Mouse (Mus musculus): ENCODE results near the gene Ifi47. TPM values are rescaled to one million over a fixed set of nuclear protein-coding genes. Genes with fewer than 3 reads are reported as not detected.

The Ifi47 gene
- polyA plus RNA-seq, 1 experiment from 2014 or later: 1.6 TPM

DNA sequence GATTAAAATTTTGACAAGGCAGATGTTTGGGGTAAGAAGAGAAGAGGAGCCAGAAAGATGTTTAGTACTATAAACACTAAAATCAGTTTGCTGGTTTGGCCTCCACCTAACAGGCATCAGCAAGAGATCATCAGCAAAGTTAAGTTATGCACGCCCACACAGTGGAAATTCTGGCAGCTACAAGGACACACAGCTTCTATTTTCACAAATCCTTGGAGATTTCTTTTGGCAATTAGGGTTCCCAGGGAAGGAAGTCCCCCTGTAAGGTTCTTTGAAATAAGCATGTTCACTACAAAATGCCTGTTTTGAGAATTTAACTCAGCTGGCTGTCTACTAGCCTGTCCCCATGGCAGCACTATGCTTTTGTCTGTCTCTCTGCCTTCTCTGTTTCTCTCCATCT lies 34.6 kb downstream of the Ifi47 start:
- WGBS: 69% methylated on average over 1 of the region's 1 CpGs
- no peaks in the 10 kb centered on the region for H3K9me3 ChIP-seq (ENCODE audit: control insufficient read depth, low read depth, low read length)

DNA sequence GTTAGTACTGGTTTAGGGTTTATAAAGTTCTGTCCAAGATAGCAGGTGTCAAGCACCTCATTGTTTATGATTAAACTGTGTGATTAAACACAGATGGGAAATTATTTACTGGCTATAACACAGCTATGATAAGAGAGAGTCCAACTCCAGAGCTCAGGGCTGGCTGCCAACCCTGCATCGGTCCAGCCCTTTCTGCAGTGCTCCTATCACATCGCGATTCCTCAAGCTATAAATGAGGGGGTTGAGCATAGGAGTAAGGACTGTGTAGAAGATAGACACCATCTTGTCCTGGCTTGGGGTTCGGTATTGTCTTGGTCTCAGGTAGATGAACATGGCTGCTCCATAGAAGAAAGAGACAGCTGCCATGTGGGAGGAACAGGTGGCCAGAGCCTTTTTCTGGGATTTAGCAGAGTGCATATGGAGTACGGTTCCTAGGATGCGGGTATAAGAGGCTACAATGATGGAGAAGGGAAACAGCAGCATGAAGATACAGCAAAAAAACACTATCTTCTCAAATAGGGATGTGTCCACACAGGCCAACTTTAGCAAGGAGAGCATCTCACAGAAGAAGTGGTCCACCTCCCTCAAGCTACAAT lies 36.3 kb downstream of the Ifi47 start:
- no peak overlapping the region for H3K27ac ChIP-seq (ENCODE audit: low read length)
- H3K4me2 ChIP-seq (replicated peaks; ENCODE audit: low read depth, low read length): no peak overlapping the region
- no peaks in the 10 kb centered on the region for H3K27me3 ChIP-seq (ENCODE audit: control insufficient read depth, insufficient read depth, low read length)
- H3K9ac ChIP-seq (replicated peaks; ENCODE audit: low read depth, low read length): no peak overlapping the region
- no peaks in the 10 kb centered on the region for H3K36me3 ChIP-seq (ENCODE audit: control insufficient read depth, insufficient read depth, low read length)
- 63% methylated on average over 6 of the region's 6 CpGs for WGBS
- no peak overlapping the region for H3K4me3 ChIP-seq (ENCODE audit: low read depth, low read length)
- no peak for ATAC-seq (ENCODE audit: insufficient number of reproducible peaks, insufficient read depth, low FRiP score, low read depth)
- H3K9me3 ChIP-seq (ENCODE audit: control insufficient read depth, low read depth, low read length): no peaks in the 10 kb centered on the region
- H3K4me1 ChIP-seq (ENCODE audit: control insufficient read depth, insufficient read depth, low read length): 0 out of 2 replicates have a peak, but pooled peaks cover 3% of the 10 kb centered on the region

More for the DNA sequence above, 34.6 kb downstream of the Ifi47 start:
- Histone ChIP-seq H3K36me3 (ENCODE audit: control insufficient read depth, insufficient read depth, low read length) (no peaks in the 10 kb centered on the region), H3K9ac (replicated peaks; ENCODE audit: low read depth, low read length) (no peak overlapping the region), H3K27me3 (ENCODE audit: control insufficient read depth, insufficient read depth, low read length) (no peaks in the 10 kb centered on the region), H3K4me3 (ENCODE audit: low read depth, low read length) (no peak overlapping the region), H3K27ac (ENCODE audit: low read length) (no peak overlapping the region), H3K4me2 (replicated peaks; ENCODE audit: low read depth, low read length) (no peak overlapping the region), H3K4me1 (ENCODE audit: control insufficient read depth, insufficient read depth, low read length) (0 out of 2 replicates have a peak, but pooled peaks cover 4% of the 10 kb centered on the region)
- ATAC-seq (ENCODE audit: insufficient number of reproducible peaks, insufficient read depth, low FRiP score, low read depth): no peak

DNA sequence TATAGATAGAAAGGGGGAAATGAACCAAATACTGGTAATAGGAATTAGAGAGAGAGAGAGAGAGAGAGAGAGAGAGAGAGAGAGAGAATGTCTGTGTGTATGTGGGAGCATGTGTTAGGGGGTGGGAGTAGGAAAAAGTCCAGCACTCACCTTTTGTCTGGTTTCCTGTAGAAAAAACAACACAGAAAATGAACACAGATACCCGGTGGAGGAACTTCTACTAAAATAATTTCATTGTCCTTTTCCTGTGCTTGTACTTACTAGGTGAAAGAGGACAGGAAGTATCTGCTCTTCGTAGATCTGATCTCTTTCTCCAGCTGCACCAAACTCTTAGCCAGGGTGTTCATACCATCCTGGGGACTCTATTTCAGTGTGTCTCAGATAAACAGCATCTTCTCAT lies 37.8 kb downstream of the Ifi47 start:
- ATAC-seq (ENCODE audit: insufficient number of reproducible peaks, insufficient read depth, low FRiP score, low read depth): no peak
- Histone ChIP-seq H3K9me3 (ENCODE audit: control insufficient read depth, low read depth, low read length) (no peaks in the 10 kb centered on the region), H3K27me3 (ENCODE audit: control insufficient read depth, insufficient read depth, low read length) (no peaks in the 10 kb centered on the region), H3K9ac (replicated peaks; ENCODE audit: low read depth, low read length) (no peak overlapping the region), H3K27ac (ENCODE audit: low read length) (no peak overlapping the region), H3K4me1 (ENCODE audit: control insufficient read depth, insufficient read depth, low read length) (no peaks in the 10 kb centered on the region), H3K36me3 (ENCODE audit: control insufficient read depth, insufficient read depth, low read length) (no peaks in the 10 kb centered on the region), H3K4me3 (ENCODE audit: low read depth, low read length) (no peak overlapping the region), H3K4me2 (replicated peaks; ENCODE audit: low read depth, low read length) (no peak overlapping the region)
- 72% methylated on average over 2 of the region's 2 CpGs for WGBS

DNA sequence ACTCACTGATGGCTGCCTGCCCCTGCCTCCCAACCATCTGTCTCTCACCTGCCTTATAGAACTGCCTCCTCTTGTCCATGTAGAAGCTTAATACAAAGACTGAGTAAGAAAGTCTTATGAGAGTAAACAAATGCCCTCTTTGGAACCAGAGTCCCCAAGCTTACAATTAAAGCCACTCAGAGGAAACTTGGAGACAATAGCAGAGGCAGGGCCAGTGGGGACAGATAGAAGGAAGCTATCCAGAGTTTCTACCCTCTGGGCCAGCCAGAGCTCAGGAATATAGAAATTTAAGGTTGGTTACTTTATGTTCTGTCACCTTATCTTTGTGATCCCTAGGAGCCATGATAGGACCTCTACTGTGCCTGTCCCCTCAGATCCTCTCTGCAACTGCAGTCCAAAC lies 38.4 kb downstream of the Ifi47 start, which contains the start of gene Olfr1396:
Gene Olfr1396, minus strand, starts transcription at position 101 of the 400 bp plus-strand sequence.
- Histone ChIP-seq H3K4me3 (ENCODE audit: low read depth, low read length) (no peak within 1 kb of the TSS), H3K4me2 (replicated peaks; ENCODE audit: low read depth, low read length) (no peak within 1 kb of the TSS), H3K27me3 (ENCODE audit: control insufficient read depth, insufficient read depth, low read length) (no peaks in the 10 kb centered on the region), H3K36me3 (ENCODE audit: control insufficient read depth, insufficient read depth, low read length) (no peaks in the 10 kb centered on the region), H3K9me3 (ENCODE audit: control insufficient read depth, low read depth, low read length) (no peaks in the 10 kb centered on the region), H3K27ac (ENCODE audit: low read length) (no peak within 1 kb of the TSS), H3K9ac (replicated peaks; ENCODE audit: low read depth, low read length) (no peak within 1 kb of the TSS), H3K4me1 (ENCODE audit: control insufficient read depth, insufficient read depth, low read length) (no peaks in the 10 kb centered on the region)
- no peak for ATAC-seq (ENCODE audit: insufficient number of reproducible peaks, insufficient read depth, low FRiP score, low read depth)

DNA sequence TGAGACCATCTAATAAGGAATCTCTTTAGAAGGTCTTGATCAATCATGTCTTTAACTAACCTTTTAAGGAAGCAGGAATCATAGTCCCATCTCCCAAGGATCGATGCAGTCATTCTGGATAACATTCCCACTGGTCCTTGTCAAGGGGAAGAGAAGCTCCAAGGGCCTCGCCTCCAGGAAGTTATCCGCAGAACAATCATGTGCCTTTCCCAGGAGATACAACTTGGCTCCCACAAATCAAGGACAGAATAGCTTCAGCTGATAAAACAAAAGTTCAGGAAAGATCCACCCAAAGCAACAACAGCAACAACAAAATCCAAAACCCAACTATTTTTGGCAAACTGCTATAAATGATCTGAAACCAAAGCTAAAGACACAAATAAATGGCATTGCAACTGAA lies 43.2 kb downstream of the Ifi47 start:
- no peak overlapping the region for H3K27ac ChIP-seq (ENCODE audit: low read length)
- H3K27me3 ChIP-seq (ENCODE audit: control insufficient read depth, insufficient read depth, low read length): no peaks in the 10 kb centered on the region
- H3K4me1 ChIP-seq (ENCODE audit: control insufficient read depth, insufficient read depth, low read length): no peaks in the 10 kb centered on the region
- H3K36me3 ChIP-seq (ENCODE audit: control insufficient read depth, insufficient read depth, low read length): no peaks in the 10 kb centered on the region
- WGBS: 81% methylated on average over 3 of the region's 3 CpGs
- no peak for ATAC-seq (ENCODE audit: insufficient number of reproducible peaks, insufficient read depth, low FRiP score, low read depth)
- H3K9ac ChIP-seq (replicated peaks; ENCODE audit: low read depth, low read length): no peak overlapping the region
- no peaks in the 10 kb centered on the region for H3K9me3 ChIP-seq (ENCODE audit: control insufficient read depth, low read depth, low read length)
- no peak overlapping the region for H3K4me3 ChIP-seq (ENCODE audit: low read depth, low read length)
- no peak overlapping the region for H3K4me2 ChIP-seq (replicated peaks; ENCODE audit: low read depth, low read length)

DNA sequence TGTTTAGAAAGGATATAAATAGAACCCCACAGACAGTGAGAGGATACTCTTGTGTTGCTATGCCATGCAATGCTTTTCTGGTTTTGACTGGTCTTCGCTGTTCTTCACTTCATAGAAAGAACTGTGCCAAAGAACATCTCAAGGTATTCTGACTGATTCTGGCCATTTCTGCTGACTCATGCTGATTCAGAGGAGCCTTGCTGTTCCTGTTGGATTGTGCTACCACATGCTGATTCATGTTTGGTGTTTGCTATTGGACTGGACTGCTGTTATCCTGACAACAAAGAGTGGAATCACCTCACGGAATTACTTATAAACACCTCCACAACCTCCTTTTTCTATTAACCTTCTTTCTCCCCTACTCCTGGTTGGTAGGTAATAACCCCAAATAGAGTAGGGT lies 47.8 kb downstream of the Ifi47 start:
- no peak for ATAC-seq (ENCODE audit: insufficient number of reproducible peaks, insufficient read depth, low FRiP score, low read depth)
- Histone ChIP-seq H3K4me2 (replicated peaks; ENCODE audit: low read depth, low read length) (no peak overlapping the region), H3K4me1 (ENCODE audit: control insufficient read depth, insufficient read depth, low read length) (no peaks in the 10 kb centered on the region), H3K9ac (replicated peaks; ENCODE audit: low read depth, low read length) (no peak overlapping the region), H3K9me3 (ENCODE audit: control insufficient read depth, low read depth, low read length) (no peaks in the 10 kb centered on the region), H3K27me3 (ENCODE audit: control insufficient read depth, insufficient read depth, low read length) (no peaks in the 10 kb centered on the region), H3K36me3 (ENCODE audit: control insufficient read depth, insufficient read depth, low read length) (no peaks in the 10 kb centered on the region), H3K4me3 (ENCODE audit: low read depth, low read length) (no peak overlapping the region), H3K27ac (ENCODE audit: low read length) (no peak overlapping the region)
- WGBS: 85% methylated on average over 2 of the region's 2 CpGs

DNA sequence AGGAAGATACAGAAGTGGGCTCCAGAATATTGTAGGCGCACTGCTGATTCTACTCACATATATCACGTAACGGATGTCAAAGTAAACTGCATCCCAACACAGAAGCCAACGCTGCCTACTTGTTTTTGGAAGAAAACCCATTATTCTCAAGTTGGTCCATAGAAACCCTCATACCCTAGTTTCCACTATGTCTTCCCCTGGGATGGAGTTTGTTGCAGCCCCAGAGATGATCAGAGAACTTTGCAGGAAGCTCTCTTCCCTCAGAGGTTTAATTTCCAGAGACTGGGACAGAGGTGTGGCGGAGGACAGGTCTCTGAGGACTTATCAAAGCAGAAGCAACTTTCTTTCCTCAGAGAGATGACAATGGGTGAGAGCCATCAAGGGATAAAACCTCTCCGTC lies 65.6 kb downstream of the Ifi47 start, which contains the start of gene Olfr1395:
Gene Olfr1395, plus strand, starts transcription at position 301 of the 400 bp plus-strand sequence.
- H3K27me3 ChIP-seq (ENCODE audit: control insufficient read depth, insufficient read depth, low read length): no peaks in the 10 kb centered on the region
- ATAC-seq (ENCODE audit: insufficient number of reproducible peaks, insufficient read depth, low FRiP score, low read depth): no peak
- no peak within 1 kb of the TSS for H3K4me3 ChIP-seq (ENCODE audit: low read depth, low read length)
- no peaks in the 10 kb centered on the region for H3K9me3 ChIP-seq (ENCODE audit: control insufficient read depth, low read depth, low read length)
- no peak within 1 kb of the TSS for H3K27ac ChIP-seq (ENCODE audit: low read length)
- no peaks in the 10 kb centered on the region for H3K4me1 ChIP-seq (ENCODE audit: control insufficient read depth, insufficient read depth, low read length)
- H3K36me3 ChIP-seq (ENCODE audit: control insufficient read depth, insufficient read depth, low read length): no peaks in the 10 kb centered on the region
- H3K4me2 ChIP-seq (replicated peaks; ENCODE audit: low read depth, low read length): no peak within 1 kb of the TSS
- whole genome bisulfite sequencing: 87% methylated on average over 6 of the region's 6 CpGs
- no peak within 1 kb of the TSS for H3K9ac ChIP-seq (replicated peaks; ENCODE audit: low read depth, low read length)

All from stomach, embryonic 14.5 days (tissue).